Mouse (Mus musculus) liver, postnatal 0 days (tissue): ENCODE measurements around the gene Arhgef2.

ENCODE experiments used
- CTCF ChIP-seq: sonication (generic); IDR thresholded peaks from 2 replicates; pipeline ENCODE4 v1.5.1; 2016; ENCODE audit warnings: antibody characterized with exemption, low read depth
- EP300 ChIP-seq: IDR thresholded peaks from 2 replicates; pipeline ENCODE4 v1.6.1; 2016; ENCODE audit warnings: antibody characterized with exemption, low read depth, mild to moderate bottlenecking

- TF ChIP-seq CTCF = no peak
- TF ChIP-seq EP300 = no peak
Measured at GRCm38 (mm10) chr3:88604863-88605262, 903 bp upstream of the Arhgef2 start.
